16 mouse cellular contexts compared by ENCODE assay signal in genomic region chr11:34421061-34421460, GRCm38 (mm10).
DNase-seq lines count a peak whose midpoint lies in the region; ATAC-seq lines count a peak whose summit lies in the region.
"Had no signal": no experiment of that assay in that cellular context is flagged by ENCODE, and none has a peak within 500 bp of the region (broad histone marks: within the 10 kb centered on the region; RNA-seq: fewer than 3 reads in every experiment).

No protein-coding gene starts in this region.

- no peak overlapping the region for H3K4me2 ChIP-seq in kidney, embryonic 15.5 days
- H3K4me2 ChIP-seq: limb, embryonic 15.5 days; neural tube, embryonic 13.5 days had no signal

- no peaks in the 10 kb centered on the region for H3K9me3 ChIP-seq in kidney, embryonic 15.5 days (replicated peaks)
- H3K9me3 ChIP-seq: limb, embryonic 15.5 days; neural tube, embryonic 13.5 days had no signal

- H3K36me3 ChIP-seq in kidney, embryonic 15.5 days = no peaks in the 10 kb centered on the region
- H3K36me3 ChIP-seq: limb, embryonic 15.5 days; neural tube, embryonic 13.5 days had no signal

- no peaks in the 10 kb centered on the region for H3K4me1 ChIP-seq in kidney, embryonic 15.5 days
- H3K4me1 ChIP-seq: limb, embryonic 15.5 days had no signal

- WGBS in kidney, embryonic 15.5 days = 41% methylated on average over 6 of the region's 6 CpGs

- no peak overlapping the region for H3K9ac ChIP-seq in kidney, embryonic 15.5 days
- H3K9ac ChIP-seq: limb, embryonic 15.5 days; neural tube, embryonic 13.5 days had no signal

- H3K4me3 ChIP-seq in kidney, embryonic 15.5 days (replicated peaks) = no peak overlapping the region
- H3K4me3 ChIP-seq: limb, embryonic 15.5 days; neural tube, embryonic 13.5 days had no signal

- DNase-seq in layer of hippocampus, adult 9-11 months = peak; percentile 5
- DNase-seq in layer of hippocampus, adult 11-12 months (ENCODE audit: low spot score) = no peak
- DNase-seq in left cerebral cortex, adult 9 months (ENCODE audit: low spot score in 2 of 2) = peak; percentile 60 to 62
- peak; percentile 89 for DNase-seq in telencephalon, adult 2 months (ENCODE audit: low read depth, low spot score)
- DNase-seq in cerebellum, adult 11 months = no peak
- DNase-seq: cerebellum, adult 2 months; embryo, embryonic 11 days; heart, postnatal 36 days; lung, adult 18-20 months; retina, postnatal 1 day had no signal

- H3K27me3 ChIP-seq in kidney, embryonic 15.5 days = no peaks in the 10 kb centered on the region
- H3K27me3 ChIP-seq: limb, embryonic 15.5 days had no signal

- no peak overlapping the region for H3K27ac ChIP-seq in kidney, embryonic 15.5 days
- H3K27ac ChIP-seq: limb, embryonic 15.5 days; neural tube, embryonic 13.5 days had no signal

- peak; percentile 93 for ATAC-seq in frontal cortex, adult (ENCODE audit: low TSS enrichment)
- ATAC-seq in kidney, embryonic 15.5 days (replicated peaks; ENCODE audit: low FRiP score) = no peak
- ATAC-seq: CD4-positive, CD25-positive, alpha-beta regulatory T cell, adult 4 months; inflammation-experienced regulatory T-cells, adult 6 months had no signal

Comparison
In these comparisons a context has a peak if more than half of its experiments do, and no peak if none do; other contexts are left out.
1. DNase-seq: peak in layer of hippocampus, adult 9-11 months (single experiment), left cerebral cortex, adult 9 months (2 of 2) and telencephalon, adult 2 months (single experiment); none in layer of hippocampus, adult 11-12 months (single experiment) and cerebellum, adult 11 months (single experiment).